Mouse (Mus musculus) kidney, adult 2 months (tissue): ENCODE data around the gene Scd4.

Experiments
- CTCF ChIP-seq: fragments of 200-500 bp; conservative IDR thresholded peaks from 2 replicates; pipeline ENCODE4 v1.5.1; 2011; ENCODE audit warnings: low read depth, mild to moderate bottlenecking, control low read depth, low read length, moderate library complexity, mixed read lengths; ENCODE audit not compliant: insufficient read depth, insufficient read length
- POLR2A ChIP-seq: fragments of 200-500 bp; IDR thresholded peaks from one replicate; pipeline ENCODE4 v1.6.1; 2011; ENCODE audit warnings: low read depth, low read length, control low read depth

DNA sequence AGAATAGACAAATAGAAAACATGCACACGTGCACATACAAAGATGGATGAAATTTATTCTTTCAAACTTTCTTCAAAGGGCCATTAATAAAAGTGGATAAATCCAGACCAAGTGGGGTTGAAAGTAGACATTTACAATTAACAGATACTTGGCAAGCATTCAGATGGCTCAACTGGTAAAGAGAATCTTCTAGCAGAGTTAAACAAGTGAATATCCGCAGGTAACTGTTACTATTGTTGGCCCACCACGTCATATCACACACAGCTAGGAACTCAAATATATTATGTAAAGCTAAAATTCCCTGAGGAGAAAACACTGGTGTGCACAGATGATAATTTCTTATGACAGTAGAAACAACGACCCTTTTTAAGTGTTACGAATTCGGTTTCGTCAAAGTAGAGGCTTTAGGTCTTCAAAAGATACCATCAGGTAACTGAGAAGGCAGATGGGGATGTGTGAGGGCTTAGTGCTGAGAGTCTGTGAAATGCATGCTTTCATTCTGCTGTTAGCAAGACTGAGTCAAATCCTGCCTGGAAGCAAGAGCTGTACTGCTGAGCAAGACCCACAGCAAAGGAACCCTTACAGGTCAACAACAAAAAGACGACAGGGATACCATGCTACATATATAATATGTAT is 24.2 kb upstream of the Scd4 start:
- no peak for TF ChIP-seq POLR2A
- no peak for TF ChIP-seq CTCF
